Mouse (Mus musculus) liver, embryonic 14.5 days (tissue): ENCODE data around the gene Rps7.

Experiments used
- CTCF ChIP-seq: IDR thresholded peaks from 2 replicates; pipeline ENCODE4 v1.5.1; 2016; ENCODE audit warnings: antibody characterized with exemption, low read depth, control low read depth
- EP300 ChIP-seq: IDR thresholded peaks from 2 replicates; pipeline ENCODE4 v1.6.1; 2016; ENCODE audit warnings: antibody characterized with exemption, low read depth

DNA sequence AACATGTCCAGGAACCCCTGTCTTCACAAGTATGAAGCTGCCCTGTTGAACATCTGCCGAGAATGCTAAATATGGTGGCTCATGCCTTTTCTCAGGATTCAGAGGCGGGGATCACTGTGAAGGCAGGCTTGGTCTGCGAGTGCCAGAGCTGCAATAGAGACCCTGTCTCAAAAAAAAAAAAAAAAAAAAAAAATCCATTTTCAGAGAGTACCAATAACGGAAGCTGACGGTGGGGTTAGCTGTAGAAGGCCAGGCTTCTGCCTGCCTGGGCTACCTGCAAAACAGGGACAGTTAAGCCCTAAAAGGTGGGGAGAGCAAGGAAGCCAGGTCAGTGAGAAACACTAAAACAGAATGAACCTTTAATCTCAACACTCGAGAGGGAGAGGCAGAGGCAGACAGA, 790 bp upstream of the Rps7 start:
- no peak for TF ChIP-seq EP300
- TF ChIP-seq CTCF: no peak
